Mouse (Mus musculus) ES-E14 (cell line): ENCODE data around the gene Slc9a2.
"Not testable (repeated sequence)": the region's sequence is repeated elsewhere in the genome, so short reads cannot be mapped to it uniquely, and the experiment has no call there.

ENCODE experiments used
- MAFK ChIP-seq: IDR thresholded peaks from 2 replicates; pipeline ENCODE4 v1.6.1; 2014; ENCODE audit warnings: mild to moderate bottlenecking, low read depth, low read length, inconsistent platforms; ENCODE audit not compliant: insufficient read depth
- ZC3H11A ChIP-seq: IDR thresholded peaks from 2 replicates; pipeline ENCODE4 v1.6.1; 2012; ENCODE audit warnings: low read depth, mild to moderate bottlenecking, inconsistent platforms, low read length, borderline replicate concordance
- ZNF384 ChIP-seq: IDR thresholded peaks from 2 replicates; pipeline ENCODE4 v1.6.1; 2012; ENCODE audit warnings: low read depth, low read length, inconsistent platforms

- not testable (repeated sequence) for TF ChIP-seq MAFK, ZC3H11A, ZNF384
Measured at GRCm38 (mm10) chr1:40667442-40667841, 12.9 kb upstream of the Slc9a2 start.
